Mouse (Mus musculus): ENCODE results near the gene Apobec4. TPM values are rescaled to one million over a fixed set of nuclear protein-coding genes. Genes with fewer than 3 reads are reported as not detected.

Gene Apobec4
- polyA plus RNA-seq (2011; ENCODE audit: insufficient read depth, insufficient read length, low replicate concordance, missing spikeins): not detected in 2 replicates

- Histone ChIP-seq H3K27ac (ENCODE audit: control insufficient read depth, insufficient read depth, low read depth, low read length, poor library complexity) (0 out of 2 replicates have a peak within 1 kb of the TSS, but pooled peaks have one; percentile 2), H3K4me3 (replicated peaks; ENCODE audit: control insufficient read depth, low read depth, low read length) (no peak within 1 kb of the TSS), H3K4me1 (ENCODE audit: control insufficient read depth, insufficient read depth, low read length) (no peaks in the 10 kb centered on the region)
- TF ChIP-seq CTCF (IDR thresholded peaks at IDR 0.05; ENCODE audit: control insufficient read depth, insufficient read depth, low read length) (no peak), POLR2A (IDR thresholded peaks at IDR 0.05; ENCODE audit: borderline replicate concordance, control insufficient read depth, low read depth, low read length) (no peak)
- WGBS: 78% methylated on average over 13 of the region's 13 CpGs
Measured at GRCm38 (mm10) chr1:152750312-152750965, at the start of gene Apobec4. Apobec4 (plus strand) TSS chr1:152750551.

- TF ChIP-seq POLR2A (IDR thresholded peaks at IDR 0.05; ENCODE audit: borderline replicate concordance, control insufficient read depth, low read depth, low read length) (no peak), CTCF (IDR thresholded peaks at IDR 0.05; ENCODE audit: control insufficient read depth, insufficient read depth, low read length) (no peak)
- Histone ChIP-seq H3K4me3 (replicated peaks; ENCODE audit: control insufficient read depth, low read depth, low read length) (no peak overlapping the region), H3K27ac (ENCODE audit: control insufficient read depth, insufficient read depth, low read depth, low read length, poor library complexity) (no peak overlapping the region), H3K4me1 (ENCODE audit: control insufficient read depth, insufficient read depth, low read length) (no peaks in the 10 kb centered on the region)
- WGBS: 84% methylated on average over 5 of the region's 5 CpGs
Measured at GRCm38 (mm10) chr1:152701066-152701465, 49.3 kb upstream of the Apobec4 start.

- Histone ChIP-seq H3K4me1 (ENCODE audit: control insufficient read depth, insufficient read depth, low read length) (no peaks in the 10 kb centered on the region), H3K27ac (ENCODE audit: control insufficient read depth, insufficient read depth, low read depth, low read length, poor library complexity) (no peak overlapping the region), H3K4me3 (replicated peaks; ENCODE audit: control insufficient read depth, low read depth, low read length) (no peak overlapping the region)
- WGBS: 73% methylated on average over 6 of the region's 6 CpGs
- TF ChIP-seq CTCF (IDR thresholded peaks at IDR 0.05; ENCODE audit: control insufficient read depth, insufficient read depth, low read length) (no peak), POLR2A (IDR thresholded peaks at IDR 0.05; ENCODE audit: borderline replicate concordance, control insufficient read depth, low read depth, low read length) (no peak)
Measured at GRCm38 (mm10) chr1:152702920-152703319, 47.4 kb upstream of the Apobec4 start.

DNA sequence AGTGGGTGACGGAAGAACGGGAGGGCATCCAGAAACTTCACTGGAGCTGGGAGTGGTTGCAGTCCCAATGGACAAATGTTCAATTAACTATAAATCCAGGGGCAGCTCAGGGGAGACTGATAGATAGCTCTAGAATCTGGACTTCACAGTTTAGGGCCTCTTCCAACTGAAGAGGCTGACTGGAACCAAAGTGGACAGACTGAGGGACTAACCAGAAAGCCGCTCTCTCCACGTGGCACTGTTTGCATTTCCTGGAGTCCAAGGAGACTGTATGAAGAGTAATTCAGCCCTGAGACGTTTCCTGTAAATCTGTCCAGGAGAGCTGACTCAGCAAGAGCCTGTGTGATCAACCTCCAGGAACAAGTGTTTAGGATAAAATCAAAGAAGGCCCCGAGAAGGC lies 46.4 kb upstream of the Apobec4 start:
- WGBS: 43% methylated on average over 6 of the region's 6 CpGs
- TF ChIP-seq POLR2A (IDR thresholded peaks at IDR 0.05; ENCODE audit: borderline replicate concordance, control insufficient read depth, low read depth, low read length) (no peak), CTCF (IDR thresholded peaks at IDR 0.05; ENCODE audit: control insufficient read depth, insufficient read depth, low read length) (no peak)
- Histone ChIP-seq H3K27ac (ENCODE audit: control insufficient read depth, insufficient read depth, low read depth, low read length, poor library complexity) (no peak overlapping the region), H3K4me3 (replicated peaks; ENCODE audit: control insufficient read depth, low read depth, low read length) (no peak overlapping the region), H3K4me1 (ENCODE audit: control insufficient read depth, insufficient read depth, low read length) (no peaks in the 10 kb centered on the region)

- TF ChIP-seq POLR2A (IDR thresholded peaks at IDR 0.05; ENCODE audit: borderline replicate concordance, control insufficient read depth, low read depth, low read length) (no peak), CTCF (IDR thresholded peaks at IDR 0.05; ENCODE audit: control insufficient read depth, insufficient read depth, low read length) (no peak)
- WGBS: 76% methylated on average over 2 of the region's 2 CpGs
- Histone ChIP-seq H3K27ac (ENCODE audit: control insufficient read depth, insufficient read depth, low read depth, low read length, poor library complexity) (no peak overlapping the region), H3K4me1 (ENCODE audit: control insufficient read depth, insufficient read depth, low read length) (no peaks in the 10 kb centered on the region), H3K4me3 (replicated peaks; ENCODE audit: control insufficient read depth, low read depth, low read length) (no peak overlapping the region)
Measured at GRCm38 (mm10) chr1:152707560-152707959, 42.8 kb upstream of the Apobec4 start.

DNA sequence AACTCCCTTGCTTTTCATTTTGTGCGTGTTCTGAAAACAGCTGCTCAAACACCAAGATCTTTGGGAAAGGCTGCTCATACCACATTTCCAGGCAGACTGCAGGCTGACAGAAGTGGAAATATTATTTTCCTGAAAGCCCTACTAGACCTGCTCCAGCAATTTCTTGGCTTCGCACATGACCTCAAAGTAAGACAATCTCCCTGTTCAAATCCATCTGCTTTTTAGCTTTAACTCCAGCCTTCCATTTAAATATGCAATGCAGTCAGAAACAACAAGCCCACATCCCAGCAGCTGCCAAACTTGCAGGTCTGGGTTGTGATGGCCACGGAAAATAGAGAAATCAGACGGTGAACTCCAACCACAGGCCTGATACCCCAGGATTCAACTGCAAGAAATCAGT lies 39.3 kb upstream of the Apobec4 start:
- no peak overlapping the region for H3K27ac ChIP-seq (ENCODE audit: control insufficient read depth, insufficient read depth, low read depth, low read length, poor library complexity)
- whole genome bisulfite sequencing: 80% methylated on average over 4 of the region's 4 CpGs
- no peaks in the 10 kb centered on the region for H3K4me1 ChIP-seq (ENCODE audit: control insufficient read depth, insufficient read depth, low read length)
- no peak for TF ChIP-seq POLR2A (IDR thresholded peaks at IDR 0.05; ENCODE audit: borderline replicate concordance, control insufficient read depth, low read depth, low read length)
- no peak for TF ChIP-seq CTCF (IDR thresholded peaks at IDR 0.05; ENCODE audit: control insufficient read depth, insufficient read depth, low read length)
- H3K4me3 ChIP-seq (replicated peaks; ENCODE audit: control insufficient read depth, low read depth, low read length): no peak overlapping the region

- 82% methylated on average over 4 of the region's 4 CpGs for whole genome bisulfite sequencing
- no peak overlapping the region for H3K27ac ChIP-seq (ENCODE audit: control insufficient read depth, insufficient read depth, low read depth, low read length, poor library complexity)
- no peaks in the 10 kb centered on the region for H3K4me1 ChIP-seq (ENCODE audit: control insufficient read depth, insufficient read depth, low read length)
- no peak overlapping the region for H3K4me3 ChIP-seq (replicated peaks; ENCODE audit: control insufficient read depth, low read depth, low read length)
- no peak for TF ChIP-seq POLR2A (IDR thresholded peaks at IDR 0.05; ENCODE audit: borderline replicate concordance, control insufficient read depth, low read depth, low read length)
- no peak for TF ChIP-seq CTCF (IDR thresholded peaks at IDR 0.05; ENCODE audit: control insufficient read depth, insufficient read depth, low read length)
Measured at GRCm38 (mm10) chr1:152713924-152714323, 36.4 kb upstream of the Apobec4 start.

DNA sequence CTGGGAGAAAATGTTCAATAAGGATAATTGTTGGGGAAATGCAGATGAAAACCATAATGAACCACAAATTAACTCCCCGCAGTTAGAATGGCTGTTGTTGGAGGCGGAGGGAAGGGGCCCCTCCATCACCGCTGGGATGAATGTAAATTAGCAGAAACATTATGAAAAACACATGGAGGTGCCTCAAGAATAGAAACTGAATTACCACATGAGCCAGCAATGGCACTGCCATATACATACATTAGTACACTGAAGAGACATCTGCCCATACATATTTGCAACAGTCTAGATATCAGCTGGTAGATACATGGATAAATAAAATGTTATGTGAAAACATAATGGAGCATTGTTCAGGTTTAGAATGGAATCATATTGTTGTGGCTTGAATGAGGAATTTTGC lies 35.9 kb upstream of the Apobec4 start:
- H3K27ac ChIP-seq (ENCODE audit: control insufficient read depth, insufficient read depth, low read depth, low read length, poor library complexity): no peak overlapping the region
- H3K4me3 ChIP-seq (replicated peaks; ENCODE audit: control insufficient read depth, low read depth, low read length): no peak overlapping the region
- H3K4me1 ChIP-seq (ENCODE audit: control insufficient read depth, insufficient read depth, low read length): no peaks in the 10 kb centered on the region
- TF ChIP-seq POLR2A (IDR thresholded peaks at IDR 0.05; ENCODE audit: borderline replicate concordance, control insufficient read depth, low read depth, low read length) (no peak), CTCF (IDR thresholded peaks at IDR 0.05; ENCODE audit: control insufficient read depth, insufficient read depth, low read length) (no peak)
- WGBS: 88% methylated on average over 3 of the region's 3 CpGs
